Mouse (Mus musculus) hindbrain, postnatal 0 days (tissue): ENCODE results near the gene Spata21. TPM values are rescaled to one million over a fixed set of nuclear protein-coding genes. Genes with fewer than 3 reads are reported as not detected.
A peak's percentile ranks its signal among the peaks of the same experiment; 100 is the strongest.

ENCODE experiments used
- ATAC-seq: fragments of 200-750 bp; cut with Nextera tagmentation; 2 replicates; pipeline ENCODE4 v1.8.0; 2017; ENCODE audit warnings: mild to moderate bottlenecking, moderate TSS enrichment, moderate library complexity
- DNase-seq: peaks from one replicate; pipeline ENCODE4 v3.0.0-alpha.2; 2015; ENCODE audit warnings: low spot score
- H3K27ac ChIP-seq: fragments of 300-500 bp; sonication (generic); 2 replicates; pipeline ENCODE4 v1.5.1; 2014; ENCODE audit warnings: mild to moderate bottlenecking
- H3K27me3 ChIP-seq: fragments of 300-500 bp; sonication (generic); 2 replicates; pipeline ENCODE4 v1.6.1; 2014; ENCODE audit warnings: low read length, mixed read lengths; ENCODE audit not compliant: insufficient read depth
- H3K36me3 ChIP-seq: fragments of 300-500 bp; sonication (generic); 2 replicates; pipeline ENCODE4 v1.6.1; 2014; ENCODE audit warnings: low read length, mixed read lengths; ENCODE audit not compliant: insufficient read depth
- H3K4me1 ChIP-seq: fragments of 300-500 bp; sonication (generic); 2 replicates; pipeline ENCODE4 v1.6.1; 2014; ENCODE audit warnings: antibody characterized with exemption, low read length, mixed read lengths; ENCODE audit not compliant: insufficient read depth
- H3K4me2 ChIP-seq: fragments of 300-500 bp; sonication (generic); 2 replicates; pipeline ENCODE4 v1.6.1; 2014; ENCODE audit warnings: low read depth, mild to moderate bottlenecking, low read length, moderate library complexity, mixed read lengths
- H3K4me3 ChIP-seq: fragments of 300-500 bp; sonication (generic); 2 replicates; pipeline ENCODE4 v1.5.1; 2014; ENCODE audit warnings: low read length
- H3K9ac ChIP-seq: fragments of 300-500 bp; sonication (generic); replicated peaks from 2 replicates; pipeline ENCODE4 v1.6.1; 2014; ENCODE audit warnings: mild to moderate bottlenecking, low read length, moderate library complexity, mixed read lengths
- H3K9me3 ChIP-seq: fragments of 300-500 bp; sonication (generic); 2 replicates; pipeline ENCODE4 v1.6.1; 2016; ENCODE audit warnings: low read length, mixed read lengths
- CTCF ChIP-seq: IDR thresholded peaks from 2 replicates; pipeline ENCODE4 v1.5.1; 2016; ENCODE audit warnings: antibody characterized with exemption, control low read depth, low read depth
- WGBS: fragments of 180-500 bp; shearing (Covaris S2); extraction: QIAGEN DNeasy Blood & Tissue Kit; methylation state at CpG from one replicate; pipeline ENCODE4 v1.1.7; 2014; 5-methylcytosine and 5-hydroxymethylcytosine counted together
- polyA plus RNA-seq: library from polyadenylated mRNA; unstranded; fragments of >200 nt; fragmentation: Nextera tagmentation; extraction: Ambion mirVana; gene quantifications from 2 replicates; pipeline ENCODE4 v1.2.1, GENCODE M21; 2015
- total RNA-seq: library from RNA; depleted of rRNA; stranded (reverse); fragments of >200 nt; gene quantifications from 2 replicates; pipeline ENCODE4 v1.2.3, GENCODE M21; 2014

The Spata21 gene
- total and polyA plus RNA-seq, 2 experiments from 2014 or later, result 0.37 to 1.6 TPM

- H3K27me3 ChIP-seq, result no peaks in the 10 kb centered on the region
- H3K9ac ChIP-seq, result peak overlapping the region; percentile 37; the same call in 1 of the 2 replicates
- H3K27ac ChIP-seq, result peak overlapping the region; percentile 72
- peak; percentile 75 for ATAC-seq
- peak; percentile 78 for DNase-seq
- no peak overlapping the region for H3K4me3 ChIP-seq
- H3K4me2 ChIP-seq, result peak overlapping the region; percentile 29
- no peaks in the 10 kb centered on the region for H3K36me3 ChIP-seq
- peaks cover 22% of the 10 kb centered on the region for H3K4me1 ChIP-seq
- TF ChIP-seq CTCF, result no peak
- H3K9me3 ChIP-seq, result no peaks in the 10 kb centered on the region
- WGBS, result 16% methylated on average over 17 of the region's 17 CpGs
These were observed 34.5 kb upstream of the Spata21 start for GRCm38 (mm10) chr4:141053568-141054161.

GRCm38 (mm10) chr4:141056970-141057369 is 31.2 kb upstream of the Spata21 start:
- Histone ChIP-seq H3K4me3 (no peak overlapping the region), H3K27me3 (no peaks in the 10 kb centered on the region), H3K4me1 (peaks cover 7% of the 10 kb centered on the region), H3K27ac (no peak overlapping the region), H3K4me2 (no peak overlapping the region), H3K9me3 (no peaks in the 10 kb centered on the region), H3K9ac (no peak overlapping the region), H3K36me3 (no peaks in the 10 kb centered on the region)
- 95% methylated on average over 10 of the region's 10 CpGs for WGBS
- no peak for TF ChIP-seq CTCF
- DNase-seq, result no peak
- no peak for ATAC-seq

GRCm38 (mm10) chr4:141058835-141059234 is 29.3 kb upstream of the Spata21 start:
- no peak overlapping the region for H3K27ac ChIP-seq
- ATAC-seq (no peak), DNase-seq (no peak)
- H3K9ac ChIP-seq, result no peak overlapping the region
- H3K27me3 ChIP-seq, result no peaks in the 10 kb centered on the region
- no peak for TF ChIP-seq CTCF
- peaks cover under 1% of the 10 kb centered on the region; the same call in 1 of the 2 replicates for H3K4me1 ChIP-seq
- no peak overlapping the region for H3K4me3 ChIP-seq
- H3K36me3 ChIP-seq, result no peaks in the 10 kb centered on the region
- H3K4me2 ChIP-seq, result no peak overlapping the region
- no peaks in the 10 kb centered on the region for H3K9me3 ChIP-seq
- 78% methylated on average over 8 of the region's 9 CpGs for WGBS

- peak overlapping the region; percentile 84 for H3K4me2 ChIP-seq
- 2% methylated on average over 32 of the region's 32 CpGs for WGBS
These were observed 28.3 kb upstream of the Spata21 start for GRCm38 (mm10) chr4:141059616-141060425.

GRCm38 (mm10) chr4:141060426-141061301 is 27.5 kb upstream of the Spata21 start, which contains the start of gene Crocc:
Crocc (minus strand) TSS chr4:141060550.
- Histone ChIP-seq H3K4me3 (peak within 1 kb of the TSS; percentile 58), H3K9me3 (no peaks in the 10 kb centered on the region), H3K27ac (peak within 1 kb of the TSS; percentile 87), H3K36me3 (peaks cover 2% of the 10 kb centered on the region; the same call in 1 of the 2 replicates), H3K4me1 (no peaks in the 10 kb centered on the region), H3K9ac (peak within 1 kb of the TSS; percentile 76), H3K4me2 (peak within 1 kb of the TSS; percentile 84), H3K27me3 (no peaks in the 10 kb centered on the region)
- DNase-seq (peak; percentile 99), ATAC-seq (peak; percentile 97)
- peak; percentile 97 for TF ChIP-seq CTCF
- under 1% methylated on average over 76 of the region's 77 CpGs for WGBS

More at GRCm38 (mm10) chr4:141059616-141060425, 28.3 kb upstream of the Spata21 start:
- no peak; the same call in 1 of the 2 replicates for ATAC-seq
- no peaks in the 10 kb centered on the region for H3K4me1 ChIP-seq
- peak overlapping the region; percentile 58 for H3K4me3 ChIP-seq
- peak; percentile 17 for DNase-seq
- no peaks in the 10 kb centered on the region for H3K36me3 ChIP-seq
- no peak for TF ChIP-seq CTCF
- peak overlapping the region; percentile 76 for H3K9ac ChIP-seq
- no peaks in the 10 kb centered on the region for H3K9me3 ChIP-seq
- no peaks in the 10 kb centered on the region for H3K27me3 ChIP-seq
- H3K27ac ChIP-seq, result peak overlapping the region; percentile 87

GRCm38 (mm10) chr4:141064104-141064659 is 24.0 kb upstream of the Spata21 start:
- Histone ChIP-seq H3K27me3 (no peaks in the 10 kb centered on the region), H3K4me1 (no peaks in the 10 kb centered on the region), H3K9ac (no peak overlapping the region), H3K9me3 (no peaks in the 10 kb centered on the region), H3K27ac (no peak overlapping the region), H3K36me3 (peaks cover 33% of the 10 kb centered on the region), H3K4me2 (no peak overlapping the region), H3K4me3 (no peak overlapping the region)
- 82% methylated on average over 4 of the region's 4 CpGs for WGBS
- TF ChIP-seq CTCF, result no peak
- DNase-seq, result no peak
- no peak for ATAC-seq
